Mouse (Mus musculus) embryonic facial prominence, embryonic 11.5 days (tissue): ENCODE measurements around the gene Hbs1l. TPM values are rescaled to one million over a fixed set of nuclear protein-coding genes. Genes with fewer than 3 reads are reported as not detected.

Experiments used
- ATAC-seq: fragments of 200-750 bp; cut with Nextera tagmentation; replicated peaks from 2 replicates; pipeline ENCODE4 v1.8.0; 2017; ENCODE audit warnings: low read depth; ENCODE audit not compliant: insufficient number of reproducible peaks, low FRiP score, low TSS enrichment
- DNase-seq: peaks from one replicate; pipeline ENCODE4 v3.0.0-alpha.2; 2015; ENCODE audit warnings: low spot score
- H3K27ac ChIP-seq: fragments of 300-500 bp; sonication (generic); replicated peaks from 2 replicates; pipeline ENCODE4 v1.5.1; 2014; ENCODE audit warnings: mild to moderate bottlenecking, low read depth, low read length, control low read depth
- H3K27me3 ChIP-seq: fragments of 300-500 bp; sonication (generic); 2 replicates; pipeline ENCODE4 v1.6.1; 2014; ENCODE audit warnings: mild to moderate bottlenecking, low read length, moderate library complexity, mixed read lengths; ENCODE audit not compliant: control insufficient read depth, insufficient read depth
- H3K36me3 ChIP-seq: fragments of 300-500 bp; sonication (generic); replicated peaks from 2 replicates; pipeline ENCODE4 v1.6.1; 2014; ENCODE audit warnings: low read depth, mild to moderate bottlenecking, low read length, moderate library complexity, mixed read lengths; ENCODE audit not compliant: control insufficient read depth, insufficient read depth
- H3K4me1 ChIP-seq: fragments of 300-500 bp; sonication (generic); 2 replicates; pipeline ENCODE4 v1.6.1; 2014; ENCODE audit warnings: low read length, mixed read lengths; ENCODE audit not compliant: control insufficient read depth, insufficient read depth
- H3K4me2 ChIP-seq: fragments of 300-500 bp; sonication (generic); 2 replicates; pipeline ENCODE4 v1.6.1; 2014; ENCODE audit warnings: low read depth, mild to moderate bottlenecking, control low read depth, low read length, moderate library complexity
- H3K4me3 ChIP-seq: fragments of 300-500 bp; sonication (generic); 2 replicates; pipeline ENCODE4 v1.5.1; 2014; ENCODE audit warnings: low read depth, low read length, control low read depth
- H3K9ac ChIP-seq: fragments of 300-500 bp; sonication (generic); replicated peaks from 2 replicates; pipeline ENCODE4 v1.6.1; 2014; ENCODE audit warnings: mild to moderate bottlenecking, control low read depth, low read length
- H3K9me3 ChIP-seq: fragments of 300-500 bp; sonication (generic); replicated peaks from 2 replicates; pipeline ENCODE4 v1.6.1; 2016; ENCODE audit warnings: mild to moderate bottlenecking, low read length, inconsistent platforms, mixed read lengths; ENCODE audit not compliant: control insufficient read depth
- WGBS: fragments of 180-500 bp; shearing (Covaris S2); extraction: QIAGEN DNeasy Blood & Tissue Kit; methylation state at CpG from one replicate; pipeline ENCODE4 v1.1.7; 2014; 5-methylcytosine and 5-hydroxymethylcytosine counted together
- polyA plus RNA-seq: library from polyadenylated mRNA; unstranded; fragments of >200 nt; fragmentation: Nextera tagmentation; extraction: Ambion mirVana; gene quantifications from 2 replicates; pipeline ENCODE4 v1.2.1, GENCODE M21; 2014

The Hbs1l gene
- polyA plus RNA-seq, 1 experiment from 2014 or later = 134 TPM

GRCm38 (mm10) chr10:21367481-21367880 is 71.7 kb downstream of the Hbs1l start:
- Histone ChIP-seq H3K27ac (no peak overlapping the region), H3K4me2 (no peak overlapping the region), H3K4me1 (no peaks in the 10 kb centered on the region), H3K9ac (no peak overlapping the region), H3K9me3 (no peaks in the 10 kb centered on the region), H3K36me3 (no peaks in the 10 kb centered on the region; the same call in none of the 2 replicates), H3K4me3 (no peak overlapping the region), H3K27me3 (no peaks in the 10 kb centered on the region)
- no peak for DNase-seq
- ATAC-seq = no peak
- 94% methylated on average over 9 of the region's 9 CpGs for WGBS

- Histone ChIP-seq H3K4me3 (no peak overlapping the region), H3K27ac (no peak overlapping the region), H3K4me1 (no peaks in the 10 kb centered on the region), H3K4me2 (no peak overlapping the region), H3K9ac (no peak overlapping the region), H3K36me3 (no peaks in the 10 kb centered on the region; the same call in none of the 2 replicates), H3K9me3 (no peaks in the 10 kb centered on the region), H3K27me3 (no peaks in the 10 kb centered on the region)
- WGBS = 60% methylated on average over 2 of the region's 2 CpGs
- ATAC-seq (no peak), DNase-seq (no peak)
Measured at GRCm38 (mm10) chr10:21369586-21369985, 73.8 kb downstream of the Hbs1l start.

- no peaks in the 10 kb centered on the region for H3K27me3 ChIP-seq
- no peak overlapping the region for H3K27ac ChIP-seq
- no peak overlapping the region for H3K4me2 ChIP-seq
- DNase-seq (no peak), ATAC-seq (no peak)
- WGBS = 92% methylated on average over 6 of the region's 6 CpGs
- no peaks in the 10 kb centered on the region for H3K9me3 ChIP-seq
- no peaks in the 10 kb centered on the region for H3K4me1 ChIP-seq
- no peak overlapping the region for H3K4me3 ChIP-seq
- no peaks in the 10 kb centered on the region for H3K36me3 ChIP-seq
- H3K9ac ChIP-seq = no peak overlapping the region
Measured at GRCm38 (mm10) chr10:21372271-21372670, 76.5 kb downstream of the Hbs1l start.

- ATAC-seq = no peak
- 86% methylated on average over 13 of the region's 13 CpGs for WGBS
- no peak for DNase-seq
Measured at GRCm38 (mm10) chr10:21376682-21377473, 81.1 kb downstream of the Hbs1l start, which contains the start of gene Aldh8a1. Aldh8a1 (plus strand) TSS chr10:21377291.

GRCm38 (mm10) chr10:21378196-21378944 is 82.6 kb downstream of the Hbs1l start:
- DNase-seq (peak; percentile 52), ATAC-seq (no peak)
- WGBS = 68% methylated on average over 9 of the region's 9 CpGs
- H3K9me3 ChIP-seq = no peaks in the 10 kb centered on the region
- H3K4me3 ChIP-seq = no peak overlapping the region
- H3K27me3 ChIP-seq = no peaks in the 10 kb centered on the region
- H3K4me2 ChIP-seq = no peak overlapping the region
- no peaks in the 10 kb centered on the region for H3K36me3 ChIP-seq
- no peak overlapping the region for H3K27ac ChIP-seq
- no peaks in the 10 kb centered on the region for H3K4me1 ChIP-seq
- no peak overlapping the region for H3K9ac ChIP-seq

More at GRCm38 (mm10) chr10:21376682-21377473, 81.1 kb downstream of the Hbs1l start, which contains the start of gene Aldh8a1:
- no peak within 1 kb of the TSS for H3K4me3 ChIP-seq
- no peaks in the 10 kb centered on the region for H3K4me1 ChIP-seq
- no peaks in the 10 kb centered on the region for H3K36me3 ChIP-seq
- no peak within 1 kb of the TSS for H3K4me2 ChIP-seq
- H3K27me3 ChIP-seq = no peaks in the 10 kb centered on the region
- no peak within 1 kb of the TSS for H3K9ac ChIP-seq
- H3K27ac ChIP-seq = no peak within 1 kb of the TSS
- no peaks in the 10 kb centered on the region for H3K9me3 ChIP-seq

- Histone ChIP-seq H3K4me3 (no peak overlapping the region), H3K27me3 (no peaks in the 10 kb centered on the region), H3K9ac (no peak overlapping the region), H3K9me3 (no peaks in the 10 kb centered on the region), H3K4me1 (no peaks in the 10 kb centered on the region), H3K4me2 (no peak overlapping the region), H3K36me3 (no peaks in the 10 kb centered on the region), H3K27ac (no peak overlapping the region)
- ATAC-seq (no peak), DNase-seq (peak; percentile 79)
- WGBS = 24% methylated on average over 6 of the region's 6 CpGs
Measured at GRCm38 (mm10) chr10:21382914-21383313, 87.1 kb downstream of the Hbs1l start.

GRCm38 (mm10) chr10:21385111-21385663 is 89.4 kb downstream of the Hbs1l start:
- DNase-seq = no peak
- Histone ChIP-seq H3K27me3 (no peaks in the 10 kb centered on the region), H3K9ac (no peak overlapping the region), H3K36me3 (no peaks in the 10 kb centered on the region), H3K4me2 (no peak overlapping the region), H3K27ac (no peak overlapping the region), H3K4me3 (no peak overlapping the region), H3K9me3 (no peaks in the 10 kb centered on the region), H3K4me1 (no peaks in the 10 kb centered on the region)
- ATAC-seq = no peak
- 76% methylated on average over 3 of the region's 3 CpGs for WGBS

- H3K4me1 ChIP-seq = no peaks in the 10 kb centered on the region
- no peaks in the 10 kb centered on the region for H3K36me3 ChIP-seq
- no peak for ATAC-seq
- H3K27ac ChIP-seq = no peak overlapping the region
- H3K27me3 ChIP-seq = no peaks in the 10 kb centered on the region
- no peak overlapping the region for H3K4me3 ChIP-seq
- no peak overlapping the region for H3K9ac ChIP-seq
- no peak overlapping the region for H3K4me2 ChIP-seq
- 90% methylated on average over 11 of the region's 11 CpGs for WGBS
- DNase-seq = no peak
- no peaks in the 10 kb centered on the region for H3K9me3 ChIP-seq
Measured at GRCm38 (mm10) chr10:21389075-21389474, 93.3 kb downstream of the Hbs1l start.
